Mouse (Mus musculus) heart, embryonic 15.5 days (tissue): ENCODE measurements at regions not wholly inside any gene's neighbourhood (a gene's known extent, or its start where the extent isn't known, plus 50 kb on each side); places are given as distances from the start of the nearest gene placed in this dataset.
A peak's percentile ranks its signal among the peaks of the same experiment; 100 is the strongest.

Experiments
- ATAC-seq: fragments of 200-750 bp; cut with Nextera tagmentation; replicated peaks from 2 replicates; pipeline ENCODE4 v1.8.0; 2017; ENCODE audit warnings: low read depth, moderate TSS enrichment; ENCODE audit not compliant: insufficient number of reproducible peaks, insufficient read depth, low FRiP score
- H3K27ac ChIP-seq: fragments of 300-500 bp; sonication (generic); 2 replicates; pipeline ENCODE4 v1.5.1; 2015; ENCODE audit warnings: mild to moderate bottlenecking, inconsistent platforms
- H3K27me3 ChIP-seq: fragments of 300-500 bp; sonication (generic); 2 replicates; pipeline ENCODE4 v1.6.1; 2015; ENCODE audit warnings: inconsistent platforms
- H3K36me3 ChIP-seq: fragments of 300-500 bp; sonication (generic); 2 replicates; pipeline ENCODE4 v1.6.1; 2015; ENCODE audit warnings: mild to moderate bottlenecking, inconsistent platforms
- H3K4me1 ChIP-seq: fragments of 300-500 bp; sonication (generic); replicated peaks from 2 replicates; pipeline ENCODE4 v1.6.1; 2015; ENCODE audit warnings: inconsistent platforms
- H3K4me2 ChIP-seq: fragments of 300-500 bp; sonication (generic); 2 replicates; pipeline ENCODE4 v1.6.1; 2015; ENCODE audit warnings: inconsistent platforms, mild to moderate bottlenecking, moderate library complexity
- H3K4me3 ChIP-seq: fragments of 300-500 bp; sonication (generic); 2 replicates; pipeline ENCODE4 v1.5.1; 2015; ENCODE audit warnings: mild to moderate bottlenecking, inconsistent platforms
- H3K9ac ChIP-seq: fragments of 300-500 bp; sonication (generic); 2 replicates; pipeline ENCODE4 v1.6.1; 2015; ENCODE audit warnings: mild to moderate bottlenecking, inconsistent platforms
- H3K9me3 ChIP-seq: fragments of 300-500 bp; sonication (generic); replicated peaks from 2 replicates; pipeline ENCODE4 v1.6.1; 2016; ENCODE audit warnings: inconsistent platforms
- WGBS: fragments of 180-500 bp; shearing (Covaris S2); methylation state at CpG from one replicate; pipeline ENCODE4 v1.1.7; 2015; ENCODE audit warnings: mixed read lengths; 5-methylcytosine and 5-hydroxymethylcytosine counted together

DNA sequence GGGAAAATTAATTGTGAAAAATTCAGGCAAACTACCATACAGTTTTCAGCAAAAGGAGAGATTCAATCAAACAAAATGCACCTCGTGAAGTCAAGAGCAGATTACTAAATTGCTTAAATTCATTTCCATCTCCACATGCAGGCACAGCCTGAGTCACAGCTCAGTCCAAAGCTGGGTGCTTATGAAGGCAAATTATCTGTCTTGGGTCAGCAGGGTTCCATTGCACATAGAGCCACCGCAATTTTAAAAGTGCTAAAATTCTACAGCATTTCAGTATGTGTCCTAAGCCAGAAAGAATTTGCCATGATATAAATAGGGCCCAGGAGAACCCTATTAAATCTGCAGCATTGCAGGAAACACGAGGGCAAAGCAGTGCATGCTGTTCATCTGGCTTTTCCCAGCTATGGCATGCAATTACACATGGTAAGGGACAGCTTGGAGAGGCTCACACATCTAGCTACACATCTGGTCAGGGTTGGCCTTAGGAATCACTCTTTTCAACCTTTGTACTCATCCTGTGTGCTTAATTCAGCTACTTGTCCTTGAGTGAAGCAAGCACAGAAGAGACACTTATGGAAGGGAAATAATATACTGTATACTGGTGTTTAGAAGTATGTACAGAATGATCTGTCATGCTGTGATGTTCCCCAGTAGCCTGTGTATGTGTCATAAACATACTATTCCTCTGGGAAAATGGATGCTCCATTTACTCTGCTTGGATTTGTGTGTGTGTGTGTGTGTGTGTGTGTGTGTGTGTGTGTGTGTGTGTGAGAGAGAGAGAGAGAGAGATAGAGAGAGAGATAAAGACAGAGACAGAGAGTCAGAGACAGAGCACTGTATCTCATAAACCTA lies 271.0 kb upstream of the Myo3a start:
- ATAC-seq, result no peak
- Histone ChIP-seq H3K9ac (no peak overlapping the region), H3K36me3 (no peaks in the 10 kb centered on the region), H3K9me3 (no peaks in the 10 kb centered on the region), H3K27ac (no peak overlapping the region), H3K4me3 (no peak overlapping the region), H3K27me3 (no peaks in the 10 kb centered on the region), H3K4me1 (no peaks in the 10 kb centered on the region; the same call in 1 of the 2 replicates), H3K4me2 (no peak overlapping the region)
- WGBS, result 56% methylated on average over 3 of the region's 3 CpGs

- Histone ChIP-seq H3K27ac (no peak overlapping the region), H3K9me3 (no peaks in the 10 kb centered on the region), H3K4me3 (peak overlapping the region; percentile 27), H3K4me1 (no peaks in the 10 kb centered on the region; the same call in 1 of the 2 replicates), H3K27me3 (no peaks in the 10 kb centered on the region), H3K36me3 (no peaks in the 10 kb centered on the region), H3K4me2 (peak overlapping the region; percentile 52), H3K9ac (no peak overlapping the region)
- WGBS, result 0% methylated on average over 3 of the region's 3 CpGs
- 0 out of 2 replicates have a peak, but pooled peaks have one; percentile 47 for ATAC-seq
Observed at GRCm38 (mm10) chr2:21958365-21958764, 268.9 kb upstream of the Myo3a start.

GRCm38 (mm10) chr2:21958802-21959201 lies 268.5 kb upstream of the Myo3a start:
- 38% methylated on average over 3 of the region's 3 CpGs for WGBS
- H3K27ac ChIP-seq, result no peak overlapping the region

GRCm38 (mm10) chr2:21963343-21964026 lies 263.8 kb upstream of the Myo3a start:
- whole genome bisulfite sequencing, result 4% methylated on average over 7 of the region's 7 CpGs
- H3K27ac ChIP-seq, result peak overlapping the region; percentile 40; the same call in 1 of the 2 replicates
- peaks cover 7% of the 10 kb centered on the region for H3K4me1 ChIP-seq
- H3K9me3 ChIP-seq, result no peaks in the 10 kb centered on the region
- ATAC-seq, result no peak
- H3K36me3 ChIP-seq, result no peaks in the 10 kb centered on the region
- H3K4me2 ChIP-seq, result peak overlapping the region; percentile 52
- peak overlapping the region; percentile 17 for H3K4me3 ChIP-seq
- H3K27me3 ChIP-seq, result no peaks in the 10 kb centered on the region
- H3K9ac ChIP-seq, result no peak overlapping the region

More at GRCm38 (mm10) chr2:21958802-21959201, 268.5 kb upstream of the Myo3a start:
- Histone ChIP-seq H3K4me3 (peak overlapping the region; percentile 27), H3K4me2 (peak overlapping the region; percentile 52), H3K9ac (no peak overlapping the region), H3K4me1 (peaks cover 2% of the 10 kb centered on the region), H3K27me3 (no peaks in the 10 kb centered on the region), H3K9me3 (no peaks in the 10 kb centered on the region), H3K36me3 (no peaks in the 10 kb centered on the region)
- no peak for ATAC-seq

DNA sequence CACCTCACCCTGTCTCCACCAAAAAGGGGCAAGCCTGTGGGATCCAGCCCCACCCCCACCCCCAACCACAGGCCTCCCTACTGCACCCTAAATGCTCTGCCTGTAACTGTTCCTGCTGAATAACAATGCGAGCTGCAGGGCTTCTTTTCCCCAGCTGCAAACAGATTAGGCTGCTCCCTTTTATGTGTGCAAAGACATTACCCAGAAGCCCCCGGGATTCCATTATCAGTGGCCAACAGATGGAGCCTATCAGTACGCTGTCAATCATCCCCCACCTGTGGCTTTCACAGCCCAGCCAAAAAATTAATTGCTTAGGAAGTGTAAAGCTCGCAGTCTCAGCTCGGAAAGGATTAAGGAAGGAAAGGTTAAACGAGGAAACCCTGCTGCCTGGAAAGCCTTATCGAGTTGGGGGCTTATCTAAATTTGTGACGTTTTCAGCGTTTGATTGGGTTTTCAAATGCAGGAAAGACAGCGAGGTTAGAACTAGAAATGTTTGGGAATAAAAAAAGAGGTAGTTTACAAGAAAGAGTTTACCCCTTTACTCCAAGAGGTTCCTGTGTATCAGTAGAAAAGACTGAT lies 263.2 kb upstream of the Myo3a start:
- Histone ChIP-seq H3K4me3 (peak overlapping the region; percentile 17), H3K9ac (no peak overlapping the region), H3K27me3 (no peaks in the 10 kb centered on the region), H3K4me2 (peak overlapping the region; percentile 52), H3K27ac (peak overlapping the region; percentile 40; the same call in 1 of the 2 replicates), H3K36me3 (no peaks in the 10 kb centered on the region), H3K9me3 (no peaks in the 10 kb centered on the region), H3K4me1 (peaks cover 7% of the 10 kb centered on the region)
- 3% methylated on average over 10 of the region's 10 CpGs for WGBS
- peak; percentile 80 for ATAC-seq

- no peak for ATAC-seq
- Histone ChIP-seq H3K9ac (no peak overlapping the region), H3K9me3 (no peaks in the 10 kb centered on the region), H3K4me3 (no peak overlapping the region), H3K4me2 (no peak overlapping the region), H3K36me3 (no peaks in the 10 kb centered on the region), H3K4me1 (no peaks in the 10 kb centered on the region), H3K27me3 (no peaks in the 10 kb centered on the region), H3K27ac (no peak overlapping the region)
- WGBS, result 59% methylated on average over 1 of the region's 1 CpGs
Observed at GRCm38 (mm10) chr2:21970774-21971406, 256.4 kb upstream of the Myo3a start.

GRCm38 (mm10) chr2:21974599-21974998 lies 252.7 kb upstream of the Myo3a start:
- ATAC-seq, result no peak
- Histone ChIP-seq H3K27me3 (no peaks in the 10 kb centered on the region), H3K9me3 (no peaks in the 10 kb centered on the region), H3K9ac (no peak overlapping the region), H3K4me2 (no peak overlapping the region), H3K4me3 (no peak overlapping the region), H3K4me1 (no peaks in the 10 kb centered on the region), H3K36me3 (no peaks in the 10 kb centered on the region), H3K27ac (no peak overlapping the region)
- WGBS, result 28% methylated on average over 3 of the region's 3 CpGs

- no peaks in the 10 kb centered on the region for H3K36me3 ChIP-seq
- H3K4me2 ChIP-seq, result no peak overlapping the region
- no peaks in the 10 kb centered on the region for H3K9me3 ChIP-seq
- 35% methylated on average over 1 of the region's 1 CpGs for WGBS
- no peaks in the 10 kb centered on the region for H3K27me3 ChIP-seq
- no peak for ATAC-seq
- H3K9ac ChIP-seq, result no peak overlapping the region
- no peak overlapping the region for H3K4me3 ChIP-seq
- H3K4me1 ChIP-seq, result no peaks in the 10 kb centered on the region
- H3K27ac ChIP-seq, result no peak overlapping the region
Observed at GRCm38 (mm10) chr2:21975547-21975946, 251.8 kb upstream of the Myo3a start.

- Histone ChIP-seq H3K9me3 (no peaks in the 10 kb centered on the region), H3K9ac (no peak overlapping the region), H3K4me2 (no peak overlapping the region), H3K4me1 (no peaks in the 10 kb centered on the region), H3K27ac (no peak overlapping the region), H3K36me3 (no peaks in the 10 kb centered on the region), H3K4me3 (no peak overlapping the region), H3K27me3 (no peaks in the 10 kb centered on the region)
- ATAC-seq, result no peak
Observed at GRCm38 (mm10) chr2:21976337-21976736, 251.0 kb upstream of the Myo3a start.

GRCm38 (mm10) chr2:21976831-21977230 lies 250.5 kb upstream of the Myo3a start:
- Histone ChIP-seq H3K9me3 (no peaks in the 10 kb centered on the region), H3K4me3 (no peak overlapping the region), H3K9ac (no peak overlapping the region), H3K27ac (no peak overlapping the region), H3K36me3 (no peaks in the 10 kb centered on the region), H3K4me2 (no peak overlapping the region), H3K4me1 (no peaks in the 10 kb centered on the region), H3K27me3 (no peaks in the 10 kb centered on the region)
- 62% methylated on average over 2 of the region's 2 CpGs for WGBS
- no peak for ATAC-seq

GRCm38 (mm10) chr2:21980177-21980576 lies 247.1 kb upstream of the Myo3a start:
- no peak overlapping the region for H3K4me3 ChIP-seq
- no peaks in the 10 kb centered on the region for H3K9me3 ChIP-seq
- H3K27ac ChIP-seq, result no peak overlapping the region
- H3K9ac ChIP-seq, result no peak overlapping the region
- no peaks in the 10 kb centered on the region for H3K36me3 ChIP-seq
- H3K4me1 ChIP-seq, result no peaks in the 10 kb centered on the region
- H3K27me3 ChIP-seq, result no peaks in the 10 kb centered on the region
- ATAC-seq, result no peak
- H3K4me2 ChIP-seq, result no peak overlapping the region
- 54% methylated on average over 9 of the region's 9 CpGs for WGBS
